Mouse (Mus musculus) testis, adult 2 months (tissue): ENCODE data around the gene Dot1l. TPM values are rescaled to one million over a fixed set of nuclear protein-coding genes. Genes with fewer than 3 reads are reported as not detected.

Experiments
- H3K27ac ChIP-seq: fragments of 200-500 bp; 2 replicates; pipeline ENCODE4 v1.5.1; 2012; ENCODE audit warnings: low read depth, low read length; ENCODE audit not compliant: control insufficient read depth, insufficient read depth
- H3K27me3 ChIP-seq: fragments of 200-500 bp; 2 replicates; pipeline ENCODE4 v1.6.1; 2012; ENCODE audit warnings: mild to moderate bottlenecking, low read length, moderate library complexity; ENCODE audit not compliant: control insufficient read depth, insufficient read depth
- H3K36me3 ChIP-seq: fragments of 200-500 bp; 2 replicates; pipeline ENCODE4 v1.6.1; 2012; ENCODE audit warnings: mild to moderate bottlenecking, low read length; ENCODE audit not compliant: control insufficient read depth, insufficient read depth
- H3K4me1 ChIP-seq: fragments of 200-500 bp; 2 replicates; pipeline ENCODE4 v1.6.1; 2012; ENCODE audit warnings: low read length; ENCODE audit not compliant: control insufficient read depth, insufficient read depth
- H3K4me3 ChIP-seq: fragments of 200-500 bp; 2 replicates; pipeline ENCODE4 v1.5.1; 2012; ENCODE audit warnings: low read depth, mild to moderate bottlenecking, low read length, moderate library complexity, mixed read lengths; ENCODE audit not compliant: control insufficient read depth
- CTCF ChIP-seq: fragments of 200-500 bp; IDR thresholded peaks from 2 replicates; pipeline ENCODE4 v1.5.1; 2012; ENCODE audit warnings: low read depth, mild to moderate bottlenecking, inconsistent platforms, low read length, moderate library complexity; ENCODE audit not compliant: control insufficient read depth, insufficient read depth, insufficient replicate concordance
- POLR2A ChIP-seq: fragments of 200-500 bp; IDR thresholded peaks from 2 replicates; pipeline ENCODE4 v1.6.1; 2012; ENCODE audit warnings: low read depth, mild to moderate bottlenecking, inconsistent platforms, low read length, moderate library complexity; ENCODE audit not compliant: control insufficient read depth
- polyA plus RNA-seq: library from polyadenylated mRNA; depleted of rRNA; stranded (reverse); fragments of >200 nt; gene quantifications from 2 replicates; pipeline ENCODE4 v1.2.3, GENCODE M21; 2012

Dot1l gene
- polyA plus RNA-seq, 1 experiment, result 189 TPM

GRCm38 (mm10) chr10:80784871-80785270, 29.9 kb downstream of the Dot1l start:
- Histone ChIP-seq H3K4me1 (no peaks in the 10 kb centered on the region), H3K27me3 (no peaks in the 10 kb centered on the region), H3K36me3 (no peaks in the 10 kb centered on the region; the same call in none of the 2 replicates), H3K27ac (no peak overlapping the region), H3K4me3 (no peak overlapping the region)
- no peak for TF ChIP-seq POLR2A
- TF ChIP-seq CTCF, result no peak

- H3K4me1 ChIP-seq, result no peaks in the 10 kb centered on the region
- no peak overlapping the region for H3K27ac ChIP-seq
- no peak overlapping the region for H3K4me3 ChIP-seq
- no peak for TF ChIP-seq CTCF
- TF ChIP-seq POLR2A, result no peak
- H3K27me3 ChIP-seq, result no peaks in the 10 kb centered on the region
- no peaks in the 10 kb centered on the region; the same call in none of the 2 replicates for H3K36me3 ChIP-seq
Observed at GRCm38 (mm10) chr10:80785963-80786362, 31.0 kb downstream of the Dot1l start.

GRCm38 (mm10) chr10:80787517-80787916, 32.5 kb downstream of the Dot1l start:
- H3K27me3 ChIP-seq, result no peaks in the 10 kb centered on the region
- no peak for TF ChIP-seq POLR2A
- no peak for TF ChIP-seq CTCF
- no peaks in the 10 kb centered on the region; the same call in none of the 2 replicates for H3K4me1 ChIP-seq
- H3K36me3 ChIP-seq, result no peaks in the 10 kb centered on the region; the same call in none of the 2 replicates
- no peak overlapping the region for H3K27ac ChIP-seq
- H3K4me3 ChIP-seq, result no peak overlapping the region

- Histone ChIP-seq H3K36me3 (no peaks in the 10 kb centered on the region; the same call in 1 of the 2 replicates), H3K27ac (no peak overlapping the region), H3K4me1 (no peaks in the 10 kb centered on the region; the same call in none of the 2 replicates), H3K4me3 (no peak overlapping the region), H3K27me3 (no peaks in the 10 kb centered on the region)
- TF ChIP-seq POLR2A, result no peak
- no peak; the same call in 1 of the 2 replicates for TF ChIP-seq CTCF
Observed at GRCm38 (mm10) chr10:80790761-80791404, 35.9 kb downstream of the Dot1l start.

GRCm38 (mm10) chr10:80791476-80792174, 36.6 kb downstream of the Dot1l start:
- no peak overlapping the region for H3K4me3 ChIP-seq
- no peak overlapping the region for H3K27ac ChIP-seq
- no peaks in the 10 kb centered on the region; the same call in none of the 2 replicates for H3K4me1 ChIP-seq
- no peaks in the 10 kb centered on the region; the same call in 1 of the 2 replicates for H3K36me3 ChIP-seq
- TF ChIP-seq CTCF (no peak), POLR2A (no peak)
- no peaks in the 10 kb centered on the region for H3K27me3 ChIP-seq

- Histone ChIP-seq H3K4me1 (peaks cover 1% of the 10 kb centered on the region), H3K36me3 (no peaks in the 10 kb centered on the region; the same call in 1 of the 2 replicates), H3K4me3 (no peak overlapping the region), H3K27ac (no peak overlapping the region), H3K27me3 (no peaks in the 10 kb centered on the region)
- TF ChIP-seq CTCF (no peak), POLR2A (no peak)
Observed at GRCm38 (mm10) chr10:80792175-80793032, 37.4 kb downstream of the Dot1l start.

- H3K27ac ChIP-seq, result no peak overlapping the region
- no peak overlapping the region for H3K4me3 ChIP-seq
- peaks cover 3% of the 10 kb centered on the region for H3K4me1 ChIP-seq
- TF ChIP-seq CTCF, result no peak
- TF ChIP-seq POLR2A, result no peak
- no peaks in the 10 kb centered on the region; the same call in 1 of the 2 replicates for H3K36me3 ChIP-seq
- H3K27me3 ChIP-seq, result no peaks in the 10 kb centered on the region
Observed at GRCm38 (mm10) chr10:80793033-80793784, 38.2 kb downstream of the Dot1l start.
